Mouse (Mus musculus) hematopoietic stem cell, adult 5-6 weeks (primary cell): ENCODE data around the gene Cyp2w1. TPM values are rescaled to one million over a fixed set of nuclear protein-coding genes. Genes with fewer than 3 reads are reported as not detected.
"Not testable (repeated sequence)": the region's sequence is repeated elsewhere in the genome, so short reads cannot be mapped to it uniquely, and the experiment has no call there.

Source experiments
- ATAC-seq, 2 experiments: fragments of 125-278 bp in 1 of 2; replicated peaks in 1 of 2; 2 replicates each; pipeline ENCODE4 v1.8.0; 2016 to 2017; ENCODE audit warnings: inconsistent platforms in 2 of 2, mild to moderate bottlenecking in 2 of 2, moderate number of reproducible peaks in 2 of 2, low read depth in 1 of 2, moderate TSS enrichment in 1 of 2; ENCODE audit not compliant: low FRiP score in 2 of 2, poor library complexity in 2 of 2, severe bottlenecking in 2 of 2, insufficient read depth in 1 of 2, low TSS enrichment in 1 of 2
- total RNA-seq: library from RNA; stranded (forward); fragments of 172-1452, 232-1000 nt; gene quantifications from 2 replicates; pipeline ENCODE4 v1.2.3, GENCODE M21; 2017

Gene Cyp2w1
- total RNA-seq, 1 experiment from 2014 or later: not detected

DNA sequence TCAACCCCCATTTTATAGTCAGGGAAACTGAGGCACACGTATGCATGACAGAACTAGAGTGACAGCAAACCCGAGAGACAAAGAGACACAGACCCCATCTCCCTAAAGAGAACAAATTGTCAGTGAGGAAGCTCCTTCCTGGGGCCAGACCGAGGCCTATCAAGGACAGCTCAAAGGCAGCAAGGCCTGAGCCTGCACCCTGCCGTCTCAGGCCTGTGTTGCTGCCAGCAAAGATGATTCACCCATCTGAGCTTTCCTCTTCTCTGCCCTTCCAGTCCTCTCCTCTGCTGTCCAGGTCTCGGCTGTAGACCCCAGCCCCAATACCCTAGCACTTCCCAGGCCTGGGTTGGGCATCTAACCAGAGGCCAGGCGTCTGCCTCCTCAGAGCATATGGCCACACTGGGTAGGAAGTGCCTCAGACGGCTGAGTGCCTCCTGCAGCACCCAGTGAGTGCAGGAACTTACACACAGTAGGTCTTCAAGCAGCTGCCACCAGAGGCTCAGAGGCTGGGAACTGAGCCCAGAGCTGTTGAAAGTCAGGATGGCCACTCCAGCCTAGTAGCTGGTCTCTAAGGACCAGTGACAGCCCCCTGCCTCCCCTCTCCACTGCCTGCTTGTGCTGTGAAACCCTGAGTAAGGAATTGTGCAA is 25.3 kb upstream of the Cyp2w1 start:
- ATAC-seq: no peak

DNA sequence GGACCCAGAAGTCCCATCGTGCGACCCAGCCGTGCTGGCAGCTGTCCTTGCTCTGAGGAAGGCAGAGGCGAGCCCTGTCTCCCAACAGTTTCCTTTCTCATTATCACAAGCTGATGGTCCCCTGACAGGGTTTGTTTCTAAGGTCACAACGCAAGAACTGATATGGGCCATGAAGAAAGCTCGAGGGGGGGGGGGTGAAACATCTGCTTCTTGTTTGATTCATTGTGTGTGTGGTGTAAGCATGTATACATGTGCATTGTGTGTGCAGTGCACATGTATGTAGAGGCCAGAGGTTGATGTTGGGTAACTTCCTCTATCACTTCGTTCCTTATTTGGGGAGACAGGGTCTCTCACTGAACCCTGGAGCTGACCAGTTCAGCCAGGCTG is 24.8 kb upstream of the Cyp2w1 start:
- ATAC-seq: no peak; a peak in 1 of 4 replicates

DNA sequence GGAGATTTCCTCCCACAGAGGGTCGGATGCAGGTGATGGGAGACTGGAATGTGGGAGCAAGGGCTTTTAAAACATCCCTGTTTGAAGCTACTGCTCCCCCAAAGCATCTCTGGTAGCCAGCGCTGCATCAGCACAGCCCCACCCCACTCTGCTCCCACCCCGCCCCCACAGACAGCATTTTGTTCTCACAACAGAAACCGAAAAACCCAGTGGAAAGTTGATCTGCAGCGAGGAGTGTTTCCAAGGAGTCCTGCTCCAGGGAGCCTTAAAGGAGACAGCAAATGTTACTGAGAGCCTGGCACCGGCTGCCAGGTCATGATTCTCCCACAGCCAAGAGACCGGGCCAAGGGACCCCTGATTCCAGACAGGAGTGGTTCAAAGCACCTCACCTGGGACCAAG is 21.7 kb upstream of the Cyp2w1 start:
- no peak for ATAC-seq

DNA sequence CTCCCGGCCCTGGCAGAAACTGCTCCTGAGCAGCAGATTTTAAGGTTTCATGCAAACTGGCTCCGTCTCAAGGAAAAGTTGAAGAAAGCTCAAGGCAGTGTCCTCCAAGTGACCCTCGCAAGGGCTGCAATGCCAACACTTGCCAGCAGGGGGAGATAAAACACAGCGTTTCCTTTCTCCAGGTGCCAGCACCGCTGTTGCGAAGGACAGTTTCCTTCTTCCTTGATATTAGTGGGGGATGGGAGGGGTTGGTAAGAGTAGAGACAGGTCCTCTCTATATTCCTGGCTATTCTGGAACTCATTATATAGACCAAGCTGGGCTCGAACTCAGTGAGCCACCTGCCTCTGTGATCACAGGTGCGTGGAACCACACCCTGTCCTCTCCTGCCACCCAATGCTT is 20.7 kb upstream of the Cyp2w1 start:
- peak; percentile 53 to 61; a peak in 2 of 4 replicates for ATAC-seq

DNA sequence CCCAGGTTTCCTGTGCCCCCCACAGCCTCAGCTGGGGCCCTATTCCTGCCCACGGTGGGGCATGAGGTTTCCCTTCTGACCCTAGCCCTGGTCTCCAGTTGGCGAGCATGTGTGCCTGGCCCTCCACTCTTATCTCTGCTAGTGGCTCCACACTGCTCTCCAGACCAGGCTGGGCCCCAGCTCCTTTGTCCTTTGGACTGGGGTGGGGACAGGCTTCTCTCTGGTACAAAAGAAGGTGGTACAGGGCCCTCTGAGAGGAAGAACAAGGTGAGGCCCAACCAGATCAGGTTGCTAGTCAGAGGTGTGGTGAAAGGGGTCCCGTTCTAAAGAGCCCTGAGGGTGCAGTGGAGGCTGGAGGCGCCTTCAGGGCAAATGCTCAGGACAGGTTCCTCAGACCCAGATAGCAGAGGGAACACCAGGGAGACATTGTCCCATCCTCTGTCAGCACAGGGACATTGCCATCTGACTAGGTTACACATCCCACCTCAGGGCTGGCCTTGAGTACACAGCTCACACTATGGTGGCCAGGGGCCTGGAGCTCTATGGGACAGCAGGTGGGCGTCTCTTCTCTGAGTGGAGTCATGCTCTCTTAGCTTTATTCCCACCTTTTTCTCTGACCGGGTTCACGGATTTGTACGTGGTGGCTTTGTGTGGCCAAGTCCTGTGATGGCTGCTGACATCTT is 19.7 kb upstream of the Cyp2w1 start:
- ATAC-seq: no peak

DNA sequence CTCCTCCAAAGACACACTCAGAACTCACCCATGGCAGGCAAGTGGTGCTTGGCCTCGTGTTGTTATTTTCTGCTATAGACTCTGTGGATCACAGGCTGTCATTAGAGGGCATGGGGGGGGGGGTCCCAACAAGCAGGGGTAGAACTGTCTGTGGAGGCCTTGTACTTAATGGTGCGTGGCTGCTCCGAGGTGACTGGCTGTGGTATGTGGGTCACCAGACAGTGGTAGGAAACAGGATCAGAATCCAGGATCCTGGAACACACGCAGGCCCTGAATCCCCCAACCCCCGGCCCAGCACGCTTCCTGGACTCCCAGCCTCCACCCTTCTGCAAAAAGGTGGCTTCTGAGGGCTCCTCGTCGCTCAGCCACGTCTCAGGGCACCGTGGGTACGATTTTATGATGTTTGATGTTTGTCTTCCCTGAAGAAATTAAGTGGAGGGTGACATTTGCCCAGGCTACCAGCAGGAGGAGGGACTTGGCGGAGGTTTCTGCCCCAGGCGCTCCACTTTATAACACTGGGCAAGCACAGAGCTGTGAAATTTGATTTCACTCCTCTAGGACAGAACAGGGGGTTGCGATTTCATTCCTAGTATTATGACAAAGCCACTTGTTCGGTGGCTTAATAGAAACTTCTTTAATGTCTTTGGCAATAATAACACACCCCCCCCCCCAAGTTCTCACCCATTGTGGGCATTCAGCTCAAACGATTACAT is 19.0 kb upstream of the Cyp2w1 start:
- ATAC-seq: no peak

DNA sequence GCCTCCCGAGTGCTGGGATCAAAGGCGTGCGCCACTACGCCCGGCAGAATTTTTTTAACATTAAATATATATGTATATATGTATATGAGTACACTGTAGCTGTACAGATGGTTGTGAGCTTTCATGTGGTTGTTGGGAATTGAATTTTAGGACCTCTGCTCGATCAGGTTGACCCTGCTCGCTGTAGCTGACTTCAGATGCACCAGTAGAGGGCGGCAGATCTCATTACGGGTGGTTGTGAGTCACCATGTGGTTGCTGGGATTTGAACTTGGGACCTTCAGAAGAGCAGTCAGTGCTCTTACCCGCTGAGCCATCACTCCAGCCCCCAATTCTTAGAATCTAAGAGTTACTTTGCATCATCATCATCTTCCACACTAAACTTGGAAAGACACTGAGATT is 18.0 kb upstream of the Cyp2w1 start:
- ATAC-seq: not testable (repeated sequence)

DNA sequence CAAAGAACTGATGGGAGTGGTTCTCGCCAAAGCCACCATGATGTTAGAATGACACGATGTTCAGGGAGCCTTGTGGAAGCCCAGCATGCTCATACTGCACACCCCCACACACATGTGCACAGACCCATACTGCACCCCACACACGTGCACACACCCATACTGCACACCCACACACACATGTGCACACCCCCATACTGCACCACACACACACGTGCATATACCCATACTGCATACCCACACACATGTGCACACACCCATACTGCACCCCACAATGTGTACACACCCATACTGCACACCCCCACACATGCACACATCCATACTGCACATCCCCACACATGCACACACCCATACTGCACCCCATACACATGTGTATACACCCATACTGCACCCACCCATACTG is 16.8 kb upstream of the Cyp2w1 start:
- no peak for ATAC-seq

DNA sequence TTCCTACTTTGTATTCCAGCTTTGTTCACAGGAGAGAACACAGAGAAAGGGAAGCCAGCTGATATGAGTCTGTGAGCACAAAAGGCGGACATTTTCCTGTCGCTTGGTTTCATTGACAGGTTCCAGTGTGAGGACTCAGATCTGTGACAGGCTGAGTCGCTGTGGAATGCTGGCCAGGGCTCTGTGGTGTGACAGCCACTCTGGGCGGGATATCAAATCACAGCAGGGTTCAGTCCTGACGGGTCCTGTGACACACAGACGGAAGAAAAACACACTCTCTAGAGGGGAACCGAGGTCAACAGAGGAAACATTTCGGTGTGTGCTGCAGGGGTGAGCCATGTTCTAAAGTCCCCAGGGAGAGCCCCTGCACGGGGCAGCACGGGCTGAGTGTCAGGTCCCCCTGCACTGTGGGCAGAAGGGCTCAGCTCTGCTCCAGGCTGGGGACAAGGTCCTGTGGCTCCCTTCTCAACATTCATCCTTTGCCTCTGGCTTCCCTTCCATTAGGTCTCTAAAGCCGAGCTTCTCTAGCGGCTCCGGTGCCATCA is 14.5 kb upstream of the Cyp2w1 start:
- ATAC-seq: no peak

DNA sequence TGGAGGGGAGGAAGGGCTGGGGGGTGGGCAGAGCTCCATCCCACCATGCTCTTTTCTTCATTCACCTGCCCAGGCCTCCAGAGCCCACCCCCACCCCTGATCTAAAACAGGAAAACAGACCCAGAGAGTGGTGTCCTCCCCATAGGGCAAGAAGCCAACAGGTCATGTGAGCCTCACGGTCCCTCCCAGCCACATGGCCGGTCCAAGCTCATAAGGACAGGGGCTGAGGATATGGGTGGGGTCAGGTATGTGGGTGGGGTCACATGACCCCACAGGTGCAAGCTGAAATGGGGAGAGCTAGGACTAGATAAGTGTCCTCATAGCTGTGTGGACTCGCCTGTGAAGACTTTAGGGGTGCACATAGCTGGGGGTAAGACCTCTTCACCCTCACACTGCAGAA is 14.0 kb upstream of the Cyp2w1 start:
- ATAC-seq: no peak

DNA sequence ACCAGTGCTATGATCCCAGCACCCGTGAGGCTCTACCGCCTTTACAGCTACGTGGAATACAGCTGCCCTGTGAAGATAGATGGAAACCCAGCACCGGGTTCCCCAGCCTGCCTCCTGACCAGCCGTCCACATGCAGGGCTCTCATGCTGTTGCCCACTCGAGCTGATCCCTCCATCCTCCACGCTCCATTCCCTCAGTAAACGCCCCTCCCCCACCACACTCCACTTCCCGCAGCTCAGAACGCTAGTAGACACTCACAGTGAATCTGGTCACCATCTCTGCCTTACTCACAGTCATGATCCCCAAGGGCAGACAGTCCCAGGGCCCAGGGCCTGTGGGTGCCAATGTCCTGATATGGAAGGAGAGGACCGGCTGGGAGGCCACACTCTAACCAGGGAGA is 13.5 kb upstream of the Cyp2w1 start:
- no peak for ATAC-seq

DNA sequence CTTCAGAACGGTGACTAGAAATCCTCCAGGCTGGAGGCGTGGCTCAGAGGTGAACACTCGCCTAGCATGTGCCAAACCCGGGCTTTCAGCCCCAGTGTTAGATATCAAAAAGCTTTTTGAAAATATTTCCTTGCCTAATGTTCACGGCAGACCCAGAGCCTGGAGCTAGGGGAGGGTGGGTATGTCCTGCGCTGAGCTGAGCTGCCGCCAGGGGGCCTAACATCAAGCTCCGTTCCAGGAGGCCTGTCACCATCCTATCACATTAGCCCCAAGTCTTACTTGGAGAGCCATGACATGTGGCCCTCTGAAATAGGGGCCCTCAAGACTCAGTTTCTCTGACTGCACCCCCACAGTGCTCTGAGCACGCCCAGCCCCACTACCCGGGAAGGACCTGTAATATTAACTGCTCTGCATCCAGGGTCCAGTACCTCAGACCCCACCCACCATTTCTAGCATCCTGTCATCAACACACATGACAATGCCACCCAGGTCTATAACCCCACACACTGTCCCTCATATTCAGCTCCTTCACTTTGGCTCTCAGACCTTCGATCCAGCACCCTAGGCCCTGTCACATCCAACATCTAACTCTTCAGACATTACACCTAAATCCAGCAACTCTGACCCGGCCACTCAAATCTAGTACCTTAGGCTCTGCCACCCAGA is 8.3 kb upstream of the Cyp2w1 start:
- ATAC-seq: peak; percentile 79 to 83

DNA sequence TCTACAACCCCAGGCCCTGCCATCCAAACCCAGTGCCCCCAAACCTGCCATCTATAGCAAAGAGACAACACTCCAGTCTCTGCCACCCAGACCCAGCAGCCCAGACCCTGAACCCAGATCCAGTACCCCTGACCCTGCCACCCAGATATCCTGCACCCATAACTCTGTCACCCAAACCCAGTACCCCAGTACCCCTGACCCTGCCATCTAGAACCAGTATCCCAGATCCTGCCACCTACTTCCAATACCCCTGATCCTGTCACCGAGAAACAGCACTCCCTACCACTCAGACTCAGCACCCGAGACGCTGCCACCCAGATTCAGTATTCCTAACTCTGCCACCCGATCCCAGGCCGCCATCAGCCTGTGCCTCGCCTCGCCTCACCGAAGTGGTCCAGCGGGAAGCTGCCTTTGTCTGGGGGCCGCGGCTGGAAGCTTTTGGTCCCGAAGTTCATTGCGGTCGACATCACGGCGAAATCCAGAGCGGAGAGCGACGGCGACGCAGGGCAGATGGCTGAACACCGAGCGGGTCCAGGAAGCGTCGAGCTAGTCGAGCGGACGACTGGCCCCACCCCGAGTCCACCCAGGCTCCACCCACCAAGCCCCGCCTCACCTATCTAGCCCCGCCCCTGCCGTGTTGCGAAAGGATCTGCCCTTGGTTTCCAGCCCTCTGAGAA is 7.6 kb upstream of the Cyp2w1 start:
- ATAC-seq: peak; percentile 95

DNA sequence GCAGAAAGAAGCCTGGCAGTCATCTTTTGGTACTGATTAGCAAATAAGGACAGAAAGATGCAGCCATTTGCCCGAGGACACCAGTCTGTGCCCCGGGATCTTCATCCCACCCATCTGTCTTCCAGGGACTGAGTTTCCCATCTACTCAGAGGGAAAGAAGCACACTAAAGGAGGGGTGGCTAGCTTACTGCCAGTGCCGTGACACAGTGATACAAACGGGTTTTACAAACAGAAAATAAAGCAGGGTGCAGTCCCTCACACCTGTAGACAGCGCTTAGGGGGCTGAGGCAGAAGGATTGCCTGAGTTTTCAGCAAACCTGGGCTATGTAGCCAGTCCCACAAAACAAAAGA is 7.1 kb upstream of the Cyp2w1 start:
- peak in 1 of 2 experiments; percentile 24; a peak in 2 of 4 replicates for ATAC-seq

DNA sequence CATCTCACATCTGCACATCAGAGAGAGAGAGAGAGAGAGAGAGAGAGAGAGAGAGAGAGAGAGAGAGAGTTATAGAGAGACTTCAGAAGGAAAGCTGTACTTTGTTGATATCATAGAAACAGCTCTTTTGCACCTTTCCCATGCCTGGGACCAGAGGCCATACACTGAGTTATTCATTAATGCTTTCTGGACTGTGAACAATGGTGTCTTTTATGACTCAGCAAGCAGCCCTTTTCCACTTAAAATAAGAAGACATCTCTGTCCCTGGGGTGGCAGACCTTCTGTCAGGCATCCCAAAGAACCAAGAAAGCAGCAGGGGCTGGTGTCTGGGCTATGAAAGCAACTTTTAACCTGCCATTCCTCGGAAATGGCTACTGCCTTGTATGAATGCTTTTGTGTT is 5.2 kb upstream of the Cyp2w1 start:
- no peak for ATAC-seq

DNA sequence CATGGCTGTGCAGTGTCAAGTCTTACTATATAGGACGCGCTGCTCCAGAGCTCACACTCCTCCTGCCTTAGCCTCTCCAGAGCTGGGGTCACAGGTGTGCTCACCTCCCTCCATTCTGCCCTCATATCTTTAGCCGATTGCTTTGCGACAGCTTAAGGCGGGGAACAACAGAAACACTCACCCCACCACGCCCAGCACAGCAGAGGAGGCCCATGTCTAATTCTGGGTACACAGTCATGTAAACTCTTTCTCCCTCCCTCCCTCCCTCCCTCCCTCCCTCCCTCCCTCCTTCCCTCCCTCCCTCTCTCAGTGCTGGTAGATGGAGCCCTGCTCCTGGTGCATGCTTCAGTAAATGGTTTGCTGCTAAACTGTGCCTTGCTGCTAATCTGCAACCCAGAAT is 2.7 kb upstream of the Cyp2w1 start:
- ATAC-seq: no peak

DNA sequence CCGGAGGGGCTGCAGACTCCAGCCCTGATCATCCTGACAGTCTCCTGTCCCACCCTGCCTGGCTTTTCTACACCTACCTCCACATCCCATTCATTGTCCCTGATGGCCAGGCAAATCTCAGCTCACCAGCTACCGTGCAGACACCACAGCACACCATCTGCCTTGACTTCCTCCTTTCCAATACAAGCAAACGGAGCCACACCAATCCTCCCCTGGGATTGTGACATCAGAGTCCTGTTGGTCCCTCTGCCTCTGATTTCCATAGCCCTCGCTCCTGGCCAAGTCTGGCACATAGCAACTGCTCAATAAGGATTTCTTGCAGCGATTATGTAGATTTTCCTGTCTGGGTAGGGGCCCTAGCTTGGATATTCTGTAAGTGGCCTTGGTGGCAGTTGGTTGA is 1.3 kb upstream of the Cyp2w1 start, which contains the start of gene Cox19:
Gene Cox19, minus strand, starts transcription at position 285 of the 400 bp plus-strand sequence.
- ATAC-seq: no peak
